Mouse (Mus musculus) mouse embryonic stem cell (cell line): ENCODE data around the gene Zfp275.
"Not testable (repeated sequence)": the region's sequence is repeated elsewhere in the genome, so short reads cannot be mapped to it uniquely, and the experiment has no call there.

Experiments
- in situ Hi-C, 2 experiments: fragments of 300-500 bp; cut with MboI; formaldehyde crosslinking; loops; 1 replicate in 1 of 2; 3 replicates in 1 of 2; pipeline ENCODE4 v1.14.3; 2019 to 2020; ENCODE audit warnings: low sequenced_read_pairs in 2 of 2, low pct_unique_long_range_greater_than_20kb in 1 of 2, mixed read lengths in 1 of 2; ENCODE audit not compliant: unreplicated experiment in 1 of 2

Gene Zfp275

DNA sequence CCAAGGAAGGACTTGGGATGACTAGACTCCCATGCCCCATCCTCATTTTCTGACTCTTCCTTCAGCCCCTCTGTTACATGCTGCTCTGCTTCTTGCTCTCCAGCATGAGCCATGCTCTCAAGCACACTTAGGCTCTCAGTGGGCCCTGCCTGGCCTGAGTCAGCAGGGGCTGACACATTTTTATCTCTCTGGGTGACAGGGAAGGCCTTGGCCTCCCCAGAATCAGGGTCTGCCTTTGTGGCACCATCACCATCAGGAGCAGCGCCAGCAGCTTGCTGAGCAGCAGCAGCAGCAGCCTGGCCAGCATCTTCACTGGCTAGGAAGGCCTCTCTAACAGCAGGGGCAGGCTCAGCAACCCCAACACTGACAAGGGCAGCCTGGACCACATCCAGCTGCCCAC is 54.0 kb downstream of the Zfp275 start:
- in situ Hi-C loops = no loop called here

DNA sequence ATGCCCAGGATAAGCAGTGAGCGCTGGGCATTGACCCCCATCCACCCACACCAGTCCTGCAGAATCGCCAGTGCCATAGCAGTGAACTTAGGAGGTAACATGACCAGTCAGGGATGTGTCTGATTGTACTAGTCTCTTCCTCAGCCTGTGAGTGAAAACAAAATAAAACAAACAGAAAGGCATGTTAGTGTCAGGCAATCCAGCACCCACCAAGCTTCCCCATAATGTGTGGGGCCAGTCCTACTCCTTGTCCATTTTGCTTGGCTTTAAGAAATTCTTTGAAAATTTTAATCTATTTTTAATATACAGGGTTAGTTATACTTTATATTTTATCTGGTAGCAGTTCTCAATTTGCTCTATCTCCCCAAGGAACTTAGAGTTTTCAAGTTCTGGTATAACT is 56.2 kb downstream of the Zfp275 start, which contains the start of gene Gm18336:
Gene Gm18336, minus strand, starts transcription at position 101 of the 400 bp plus-strand sequence.
- in situ Hi-C loops = not testable (repeated sequence)

GRCm38 (mm10) chrX:73400951-73401350 is 58.5 kb downstream of the Zfp275 start:
- in situ Hi-C loops = no loop called here

- in situ Hi-C loops = no loop called here
Observed at GRCm38 (mm10) chrX:73401616-73402015, 59.2 kb downstream of the Zfp275 start.
